Mouse (Mus musculus): ENCODE results near the gene Bicc1.

DNA sequence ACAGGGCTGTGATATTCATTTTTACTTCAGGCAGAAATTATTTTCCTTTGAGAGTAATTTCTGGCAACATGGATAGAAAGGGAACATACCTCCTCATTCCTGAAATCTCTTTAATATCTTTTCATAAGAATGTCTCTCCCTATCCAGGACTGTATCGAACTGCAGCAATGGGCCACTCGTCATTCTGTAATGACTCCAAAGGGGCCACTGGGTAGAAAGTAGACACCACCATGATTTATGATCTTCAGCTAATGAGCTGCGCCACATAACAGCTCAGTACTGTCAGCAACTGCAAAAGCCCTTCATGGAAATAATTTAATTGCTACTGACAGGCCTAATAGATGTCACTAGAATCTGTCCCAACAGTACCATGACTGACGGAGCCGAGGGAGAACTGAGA lies 139.0 kb downstream of the Bicc1 start:
- TF ChIP-seq CTCF (IDR thresholded peaks at IDR 0.05; ENCODE audit: borderline replicate concordance, control insufficient read depth, extremely low read depth, insufficient read depth, low read length, poor library complexity) (no peak), POLR2A (IDR thresholded peaks at IDR 0.05; ENCODE audit: control insufficient read depth, extremely low read depth, insufficient read depth, low read length, poor library complexity) (no peak)
